Mouse (Mus musculus) midbrain, embryonic 14.5 days (tissue): ENCODE measurements around the gene Lnx2. TPM values are rescaled to one million over a fixed set of nuclear protein-coding genes. Genes with fewer than 3 reads are reported as not detected.

Experiments
- ATAC-seq: fragments of 200-750 bp; cut with Nextera tagmentation; 2 replicates; pipeline ENCODE4 v1.8.0; 2017; ENCODE audit warnings: moderate number of reproducible peaks, moderate library complexity; ENCODE audit not compliant: low FRiP score, low TSS enrichment
- DNase-seq: peaks from one replicate; pipeline ENCODE4 v3.0.0-alpha.2; 2015
- H3K27ac ChIP-seq: fragments of 300-500 bp; sonication (generic); replicated peaks from 2 replicates; pipeline ENCODE4 v1.5.1; 2014; ENCODE audit warnings: mild to moderate bottlenecking, low read depth, low read length, moderate library complexity
- H3K27me3 ChIP-seq: fragments of 300-500 bp; sonication (generic); 2 replicates; pipeline ENCODE4 v1.6.1; 2014; ENCODE audit warnings: low read length, control low read depth, mixed read lengths; ENCODE audit not compliant: control insufficient read depth, insufficient read depth
- H3K36me3 ChIP-seq: fragments of 300-500 bp; sonication (generic); 2 replicates; pipeline ENCODE4 v1.6.1; 2014; ENCODE audit warnings: low read length, control low read depth; ENCODE audit not compliant: control insufficient read depth, insufficient read depth
- H3K4me1 ChIP-seq: fragments of 300-500 bp; sonication (generic); 2 replicates; pipeline ENCODE4 v1.6.1; 2014; ENCODE audit warnings: mild to moderate bottlenecking, antibody characterized with exemption, low read length, control low read depth; ENCODE audit not compliant: control insufficient read depth, insufficient read depth
- H3K4me2 ChIP-seq: fragments of 300-500 bp; sonication (generic); 2 replicates; pipeline ENCODE4 v1.6.1; 2014; ENCODE audit warnings: mild to moderate bottlenecking, low read length, moderate library complexity
- H3K4me3 ChIP-seq: fragments of 300-500 bp; sonication (generic); replicated peaks from 2 replicates; pipeline ENCODE4 v1.5.1; 2014; ENCODE audit warnings: low read depth, low read length
- H3K9ac ChIP-seq: fragments of 300-500 bp; sonication (generic); replicated peaks from 2 replicates; pipeline ENCODE4 v1.6.1; 2014; ENCODE audit warnings: mild to moderate bottlenecking, low read length, moderate library complexity
- H3K9me3 ChIP-seq: fragments of 300-500 bp; sonication (generic); 2 replicates; pipeline ENCODE4 v1.6.1; 2016; ENCODE audit warnings: low read length, control low read depth, mixed read lengths; ENCODE audit not compliant: control insufficient read depth
- WGBS: fragments of 180-500 bp; shearing (Covaris S2); extraction: QIAGEN DNeasy Blood & Tissue Kit; methylation state at CpG from one replicate; pipeline ENCODE4 v1.1.7; 2014; 5-methylcytosine and 5-hydroxymethylcytosine counted together
- polyA plus RNA-seq: library from polyadenylated mRNA; unstranded; fragments of >200 nt; fragmentation: Nextera tagmentation; extraction: Ambion mirVana; gene quantifications from 2 replicates; pipeline ENCODE4 v1.2.1, GENCODE M21; 2014

Gene Lnx2
- polyA plus RNA-seq, 1 experiment from 2014 or later = 5.2 TPM

- Histone ChIP-seq H3K4me1 (no peaks in the 10 kb centered on the region), H3K36me3 (peaks cover 11% of the 10 kb centered on the region; the same call in 1 of the 2 replicates), H3K4me3 (no peak overlapping the region), H3K9me3 (no peaks in the 10 kb centered on the region), H3K4me2 (no peak overlapping the region), H3K27ac (no peak overlapping the region), H3K9ac (no peak overlapping the region), H3K27me3 (no peaks in the 10 kb centered on the region)
- WGBS = 75% methylated on average over 5 of the region's 5 CpGs
- no peak for DNase-seq
- no peak for ATAC-seq
Measured at GRCm38 (mm10) chr5:147021546-147022265, 54.7 kb downstream of the Lnx2 start.

- no peak overlapping the region for H3K27ac ChIP-seq
- no peak overlapping the region for H3K4me3 ChIP-seq
- 93% methylated on average over 11 of the region's 11 CpGs for WGBS
- ATAC-seq (no peak), DNase-seq (no peak)
- H3K36me3 ChIP-seq = peaks cover 11% of the 10 kb centered on the region; the same call in 1 of the 2 replicates
- no peaks in the 10 kb centered on the region for H3K9me3 ChIP-seq
- H3K27me3 ChIP-seq = no peaks in the 10 kb centered on the region
- no peaks in the 10 kb centered on the region for H3K4me1 ChIP-seq
- no peak overlapping the region for H3K9ac ChIP-seq
- H3K4me2 ChIP-seq = no peak overlapping the region
Measured at GRCm38 (mm10) chr5:147020579-147020978, 55.8 kb downstream of the Lnx2 start.

- Histone ChIP-seq H3K36me3 (peaks cover 11% of the 10 kb centered on the region; the same call in 1 of the 2 replicates), H3K9ac (no peak overlapping the region), H3K4me2 (no peak overlapping the region), H3K4me3 (no peak overlapping the region), H3K27me3 (no peaks in the 10 kb centered on the region), H3K9me3 (no peaks in the 10 kb centered on the region), H3K4me1 (no peaks in the 10 kb centered on the region), H3K27ac (no peak overlapping the region)
- ATAC-seq (no peak), DNase-seq (no peak)
- 88% methylated on average over 11 of the region's 11 CpGs for WGBS
Measured at GRCm38 (mm10) chr5:147018761-147019160, 57.6 kb downstream of the Lnx2 start.

- Histone ChIP-seq H3K36me3 (peaks cover 11% of the 10 kb centered on the region; the same call in 1 of the 2 replicates), H3K4me1 (no peaks in the 10 kb centered on the region), H3K9ac (no peak overlapping the region), H3K4me3 (no peak overlapping the region), H3K27me3 (no peaks in the 10 kb centered on the region), H3K27ac (no peak overlapping the region), H3K4me2 (no peak overlapping the region), H3K9me3 (no peaks in the 10 kb centered on the region)
- ATAC-seq = no peak
- no peak for DNase-seq
- 89% methylated on average over 11 of the region's 11 CpGs for WGBS
Measured at GRCm38 (mm10) chr5:147017526-147017925, 58.9 kb downstream of the Lnx2 start.

- no peak overlapping the region for H3K4me3 ChIP-seq
- H3K27me3 ChIP-seq = no peaks in the 10 kb centered on the region
Measured at GRCm38 (mm10) chr5:147016622-147017021, 59.8 kb downstream of the Lnx2 start.

GRCm38 (mm10) chr5:147015191-147015590, 61.2 kb downstream of the Lnx2 start:
- Histone ChIP-seq H3K4me2 (no peak overlapping the region), H3K4me3 (no peak overlapping the region), H3K36me3 (peaks cover 11% of the 10 kb centered on the region; the same call in 1 of the 2 replicates), H3K27me3 (no peaks in the 10 kb centered on the region), H3K9me3 (no peaks in the 10 kb centered on the region), H3K9ac (no peak overlapping the region), H3K27ac (no peak overlapping the region), H3K4me1 (no peaks in the 10 kb centered on the region)
- 96% methylated on average over 7 of the region's 7 CpGs for WGBS
- no peak for ATAC-seq
- no peak for DNase-seq

More at GRCm38 (mm10) chr5:147016622-147017021, 59.8 kb downstream of the Lnx2 start:
- no peaks in the 10 kb centered on the region for H3K4me1 ChIP-seq
- H3K27ac ChIP-seq = no peak overlapping the region
- DNase-seq = no peak
- H3K36me3 ChIP-seq = peaks cover 11% of the 10 kb centered on the region; the same call in 1 of the 2 replicates
- no peak overlapping the region for H3K4me2 ChIP-seq
- no peaks in the 10 kb centered on the region for H3K9me3 ChIP-seq
- no peak overlapping the region for H3K9ac ChIP-seq
- no peak for ATAC-seq
- 87% methylated on average over 12 of the region's 12 CpGs for WGBS

- no peak overlapping the region for H3K4me3 ChIP-seq
- no peak for ATAC-seq
- H3K27ac ChIP-seq = no peak overlapping the region
- no peak for DNase-seq
- peaks cover 5% of the 10 kb centered on the region; the same call in 1 of the 2 replicates for H3K36me3 ChIP-seq
- H3K27me3 ChIP-seq = no peaks in the 10 kb centered on the region
- WGBS = 49% methylated on average over 6 of the region's 6 CpGs
- no peaks in the 10 kb centered on the region for H3K9me3 ChIP-seq
- no peak overlapping the region for H3K9ac ChIP-seq
- H3K4me1 ChIP-seq = no peaks in the 10 kb centered on the region
- H3K4me2 ChIP-seq = no peak overlapping the region
Measured at GRCm38 (mm10) chr5:147013845-147014244, 62.5 kb downstream of the Lnx2 start.

- H3K4me2 ChIP-seq = no peak overlapping the region
- no peak overlapping the region for H3K27ac ChIP-seq
- DNase-seq (no peak), ATAC-seq (no peak)
- H3K36me3 ChIP-seq = no peaks in the 10 kb centered on the region
- WGBS = 78% methylated on average over 10 of the region's 10 CpGs
- H3K4me1 ChIP-seq = no peaks in the 10 kb centered on the region
- H3K9ac ChIP-seq = no peak overlapping the region
- H3K27me3 ChIP-seq = no peaks in the 10 kb centered on the region
- no peak overlapping the region for H3K4me3 ChIP-seq
- no peaks in the 10 kb centered on the region for H3K9me3 ChIP-seq
Measured at GRCm38 (mm10) chr5:147011333-147011732, 65.1 kb downstream of the Lnx2 start.

GRCm38 (mm10) chr5:147003303-147003702, 73.1 kb downstream of the Lnx2 start:
- ATAC-seq (no peak), DNase-seq (no peak)
- Histone ChIP-seq H3K36me3 (no peaks in the 10 kb centered on the region), H3K9me3 (no peaks in the 10 kb centered on the region), H3K27ac (no peak overlapping the region), H3K4me3 (no peak overlapping the region), H3K27me3 (no peaks in the 10 kb centered on the region), H3K9ac (no peak overlapping the region), H3K4me1 (no peaks in the 10 kb centered on the region), H3K4me2 (no peak overlapping the region)
- 77% methylated on average over 1 of the region's 1 CpGs for WGBS
